Mouse (Mus musculus) midbrain, postnatal 0 days (tissue): ENCODE measurements at regions not wholly inside any gene's neighbourhood (a gene's known extent, or its start where the extent isn't known, plus 50 kb on each side); places are given as distances from the start of the nearest gene placed in this dataset.

Experiments
- ATAC-seq: fragments of 200-750 bp; cut with Nextera tagmentation; 2 replicates; pipeline ENCODE4 v1.8.0; 2017; ENCODE audit warnings: moderate number of reproducible peaks, mild to moderate bottlenecking, moderate TSS enrichment, moderate library complexity; ENCODE audit not compliant: low FRiP score
- DNase-seq: peaks from one replicate; pipeline ENCODE4 v3.0.0-alpha.2; 2015; ENCODE audit warnings: low spot score
- H3K27ac ChIP-seq: fragments of 300-500 bp; sonication (generic); 2 replicates; pipeline ENCODE4 v1.5.1; 2014; ENCODE audit warnings: low read depth, mild to moderate bottlenecking, low read length, mixed read lengths
- H3K27me3 ChIP-seq: fragments of 300-500 bp; sonication (generic); 2 replicates; pipeline ENCODE4 v1.6.1; 2014; ENCODE audit warnings: low read length, control low read depth, mixed read lengths; ENCODE audit not compliant: insufficient read depth
- H3K36me3 ChIP-seq: fragments of 300-500 bp; sonication (generic); 2 replicates; pipeline ENCODE4 v1.6.1; 2014; ENCODE audit warnings: low read length, control low read depth, mixed read lengths; ENCODE audit not compliant: insufficient read depth
- H3K4me1 ChIP-seq: fragments of 300-500 bp; sonication (generic); 2 replicates; pipeline ENCODE4 v1.6.1; 2014; ENCODE audit warnings: mild to moderate bottlenecking, control low read depth, antibody characterized with exemption, low read length, mixed read lengths; ENCODE audit not compliant: insufficient read depth
- H3K4me2 ChIP-seq: fragments of 300-500 bp; sonication (generic); 2 replicates; pipeline ENCODE4 v1.6.1; 2014; ENCODE audit warnings: low read depth, mild to moderate bottlenecking, low read length, mixed read lengths; ENCODE audit not compliant: poor library complexity, severe bottlenecking
- H3K4me3 ChIP-seq: fragments of 300-500 bp; sonication (generic); 2 replicates; pipeline ENCODE4 v1.5.1; 2014; ENCODE audit warnings: low read depth, mild to moderate bottlenecking, low read length, moderate library complexity
- H3K9ac ChIP-seq: fragments of 300-500 bp; sonication (generic); replicated peaks from 2 replicates; pipeline ENCODE4 v1.6.1; 2014; ENCODE audit warnings: mild to moderate bottlenecking, low read length, moderate library complexity, mixed read lengths; ENCODE audit not compliant: poor library complexity, severe bottlenecking
- H3K9me3 ChIP-seq: fragments of 300-500 bp; sonication (generic); 2 replicates; pipeline ENCODE4 v1.6.1; 2016; ENCODE audit warnings: low read length, control low read depth
- CTCF ChIP-seq: IDR thresholded peaks from 2 replicates; pipeline ENCODE4 v1.5.1; 2016; ENCODE audit warnings: antibody characterized with exemption, mild to moderate bottlenecking
- WGBS: fragments of 180-500 bp; shearing (Covaris S2); extraction: QIAGEN DNeasy Blood & Tissue Kit; methylation state at CpG from one replicate; pipeline ENCODE4 v1.1.7; 2014; 5-methylcytosine and 5-hydroxymethylcytosine counted together

GRCm38 (mm10) chr4:9036005-9036404, 797.2 kb upstream of the Car8 start:
- H3K9me3 ChIP-seq: no peaks in the 10 kb centered on the region
- H3K4me2 ChIP-seq: no peak overlapping the region
- ATAC-seq (no peak), DNase-seq (no peak)
- no peak overlapping the region for H3K4me3 ChIP-seq
- TF ChIP-seq CTCF: no peak
- no peaks in the 10 kb centered on the region for H3K27me3 ChIP-seq
- H3K4me1 ChIP-seq: no peaks in the 10 kb centered on the region
- no peaks in the 10 kb centered on the region for H3K36me3 ChIP-seq
- H3K9ac ChIP-seq: no peak overlapping the region
- 87% methylated on average over 4 of the region's 4 CpGs for WGBS
- H3K27ac ChIP-seq: no peak overlapping the region

- H3K27me3 ChIP-seq: no peaks in the 10 kb centered on the region
- no peak overlapping the region for H3K9ac ChIP-seq
- 88% methylated on average over 4 of the region's 4 CpGs for WGBS
- H3K36me3 ChIP-seq: no peaks in the 10 kb centered on the region
- no peaks in the 10 kb centered on the region for H3K4me1 ChIP-seq
- no peak overlapping the region for H3K27ac ChIP-seq
- no peaks in the 10 kb centered on the region for H3K9me3 ChIP-seq
- H3K4me3 ChIP-seq: no peak overlapping the region
- ATAC-seq (no peak), DNase-seq (no peak)
- no peak overlapping the region for H3K4me2 ChIP-seq
- TF ChIP-seq CTCF: no peak
These were observed 796.5 kb upstream of the Car8 start for GRCm38 (mm10) chr4:9035350-9035749.

GRCm38 (mm10) chr4:9034280-9034679, 795.4 kb upstream of the Car8 start:
- Histone ChIP-seq H3K4me1 (no peaks in the 10 kb centered on the region), H3K4me3 (no peak overlapping the region), H3K27ac (no peak overlapping the region), H3K4me2 (no peak overlapping the region), H3K9me3 (no peaks in the 10 kb centered on the region), H3K36me3 (no peaks in the 10 kb centered on the region), H3K9ac (no peak overlapping the region), H3K27me3 (no peaks in the 10 kb centered on the region)
- TF ChIP-seq CTCF: no peak
- ATAC-seq: no peak
- WGBS: 60% methylated on average over 4 of the region's 4 CpGs
- no peak for DNase-seq

GRCm38 (mm10) chr4:9033106-9033642, 794.3 kb upstream of the Car8 start:
- Histone ChIP-seq H3K36me3 (no peaks in the 10 kb centered on the region), H3K27ac (no peak overlapping the region), H3K9ac (no peak overlapping the region), H3K4me3 (no peak overlapping the region), H3K4me2 (no peak overlapping the region), H3K27me3 (no peaks in the 10 kb centered on the region), H3K9me3 (no peaks in the 10 kb centered on the region), H3K4me1 (no peaks in the 10 kb centered on the region)
- DNase-seq: no peak
- WGBS: 87% methylated on average over 6 of the region's 6 CpGs
- TF ChIP-seq CTCF: no peak
- ATAC-seq: no peak

- Histone ChIP-seq H3K36me3 (no peaks in the 10 kb centered on the region), H3K9ac (no peak overlapping the region), H3K27ac (no peak overlapping the region), H3K4me2 (no peak overlapping the region), H3K4me1 (peaks cover 3% of the 10 kb centered on the region), H3K9me3 (no peaks in the 10 kb centered on the region), H3K27me3 (no peaks in the 10 kb centered on the region), H3K4me3 (no peak overlapping the region)
- TF ChIP-seq CTCF: no peak
- no peak for ATAC-seq
- WGBS: 51% methylated on average over 6 of the region's 6 CpGs
- DNase-seq: no peak
These were observed 792.8 kb upstream of the Car8 start for GRCm38 (mm10) chr4:9031634-9032033.

- Histone ChIP-seq H3K9me3 (no peaks in the 10 kb centered on the region), H3K4me2 (peak overlapping the region; percentile 94), H3K4me3 (peak overlapping the region; percentile 44; the same call in 1 of the 2 replicates), H3K27me3 (no peaks in the 10 kb centered on the region), H3K9ac (no peak overlapping the region), H3K4me1 (peaks cover 3% of the 10 kb centered on the region), H3K27ac (no peak overlapping the region), H3K36me3 (no peaks in the 10 kb centered on the region)
- no peak for TF ChIP-seq CTCF
- DNase-seq (no peak), ATAC-seq (no peak)
- WGBS: 14% methylated on average over 6 of the region's 6 CpGs
These were observed 790.1 kb upstream of the Car8 start for GRCm38 (mm10) chr4:9028946-9029345.
